Mouse (Mus musculus): ENCODE data around the gene Acox2.
A peak's percentile ranks its signal among the peaks of the same experiment; 100 is the strongest.

Gene Acox2

GRCm38 (mm10) chr14:8214299-8215207 lies 44.6 kb downstream of the Acox2 start:
- DNase-seq (ENCODE audit: low read depth, low spot score), result peak; percentile 10

DNA sequence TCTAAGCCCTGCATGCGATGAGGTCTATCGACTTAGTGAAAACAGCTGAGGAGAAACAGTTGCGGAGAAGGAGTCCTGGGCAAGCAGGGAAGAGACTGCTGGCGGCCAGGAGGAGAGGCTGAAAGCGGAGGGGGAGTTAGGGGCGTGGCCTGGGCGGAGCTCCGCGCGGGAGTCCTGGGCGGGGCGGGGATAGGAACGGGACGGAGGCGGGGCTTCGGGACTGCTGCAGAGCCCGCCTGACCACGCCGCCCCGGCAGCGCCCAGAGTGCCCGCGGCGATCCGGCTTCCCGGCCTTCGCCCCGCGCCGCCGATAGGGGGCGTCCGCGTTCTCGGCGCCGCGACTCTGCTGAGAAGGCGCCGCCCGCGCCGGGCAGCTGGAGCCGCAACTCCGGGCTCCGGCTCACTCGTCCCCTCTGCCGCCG lies 45.3 kb downstream of the Acox2 start, which contains the start of gene Kctd6:
Kctd6 (plus strand) TSS at position 338 of the 422 bp plus-strand sequence.
- peak; percentile 86 for DNase-seq (ENCODE audit: low read depth, low spot score)

- no peak for DNase-seq (ENCODE audit: low read depth, low spot score)
These were observed 46.2 kb downstream of the Acox2 start for GRCm38 (mm10) chr14:8212996-8213395.

DNA sequence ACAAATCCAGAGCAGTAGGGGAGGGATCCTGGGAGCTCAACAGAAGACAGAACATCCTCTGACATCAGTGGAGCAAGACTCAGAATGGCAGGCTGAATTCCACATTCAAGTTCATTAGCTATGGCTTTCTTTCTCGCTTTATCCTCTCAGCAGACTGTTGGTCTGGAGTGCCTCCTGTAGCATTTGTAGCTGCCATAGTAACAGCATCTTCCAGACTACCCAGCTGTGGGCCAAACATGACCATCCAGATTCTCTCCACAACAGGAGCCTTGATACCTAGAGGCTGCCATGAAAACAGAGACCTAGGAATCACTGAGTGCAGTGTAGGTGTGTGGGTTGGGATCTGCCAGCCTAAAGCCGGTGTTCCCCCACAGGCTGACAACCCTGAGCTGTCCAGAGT lies 49.3 kb downstream of the Acox2 start:
- DNase-seq (ENCODE audit: low read depth, low spot score), result no peak

DNA sequence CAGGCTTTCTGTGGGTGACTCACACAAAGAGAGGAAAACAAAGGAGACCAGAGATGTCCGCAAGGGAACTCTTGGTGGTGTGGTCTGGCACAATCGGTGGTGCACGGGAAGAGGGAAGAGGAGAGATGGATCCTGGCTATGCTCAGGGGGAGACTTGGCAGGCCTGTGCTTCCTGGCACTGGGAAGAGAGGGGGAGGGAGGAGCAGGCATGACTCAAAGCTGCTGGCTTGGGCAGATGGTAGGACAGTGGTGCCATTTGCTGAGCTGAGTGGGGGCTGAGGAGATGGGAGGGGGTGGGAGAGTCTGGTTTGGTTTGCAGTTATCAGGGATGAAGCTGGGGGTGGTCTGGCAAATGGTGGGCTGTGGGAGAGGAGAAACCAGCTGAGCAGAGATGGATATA lies 50.3 kb downstream of the Acox2 start:
- DNase-seq (ENCODE audit: low read depth, low spot score), result peak; percentile 17

DNA sequence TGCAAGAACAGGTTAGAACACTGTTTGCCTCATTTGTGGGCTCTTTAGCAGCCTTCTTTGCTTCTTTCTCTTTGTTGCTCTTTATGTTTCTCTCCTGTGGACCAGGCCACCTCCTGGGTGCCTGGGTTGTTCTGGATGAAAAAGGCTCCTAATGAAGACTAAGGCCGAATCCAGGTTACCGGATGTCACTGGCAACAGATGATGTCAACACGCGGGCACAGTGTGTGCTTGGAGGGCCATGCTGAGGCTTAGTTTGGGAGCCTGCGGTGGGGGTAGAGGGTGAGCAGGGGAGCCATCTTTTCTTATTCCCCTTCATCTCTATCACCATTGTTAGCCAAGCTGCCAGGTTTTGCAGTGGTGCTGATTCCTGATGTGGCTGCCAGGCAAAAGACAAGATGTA lies 51.6 kb downstream of the Acox2 start:
- DNase-seq (ENCODE audit: low read depth, low spot score), result no peak

- no peak for DNase-seq (ENCODE audit: low read depth, low spot score)
These were observed 52.0 kb downstream of the Acox2 start for GRCm38 (mm10) chr14:8207105-8207504.

GRCm38 (mm10) chr14:8206179-8206910 lies 52.8 kb downstream of the Acox2 start:
- no peak for DNase-seq (ENCODE audit: low read depth, low spot score)

GRCm38 (mm10) chr14:8201715-8202114 lies 57.4 kb downstream of the Acox2 start:
- no peak for DNase-seq (ENCODE audit: low read depth, low spot score)

DNA sequence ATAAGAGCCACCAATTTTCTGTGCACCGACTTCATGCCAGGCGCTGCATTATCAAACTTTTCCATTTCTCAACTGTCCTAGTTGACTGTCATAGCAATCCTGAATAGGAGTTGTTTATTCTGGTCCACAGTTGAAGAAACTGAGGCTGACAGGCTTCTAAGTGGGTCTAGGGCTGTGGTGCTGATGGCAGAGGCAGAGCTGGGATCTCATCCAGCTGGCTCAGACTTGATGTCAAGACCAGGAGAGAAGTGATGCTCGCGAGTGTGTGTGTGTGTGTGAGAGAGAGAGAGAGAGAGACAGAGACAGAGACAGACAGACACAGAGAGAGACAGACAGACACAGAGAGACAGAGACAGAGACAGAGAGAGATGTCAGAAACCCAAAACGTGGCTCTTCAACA lies 58.4 kb downstream of the Acox2 start:
- DNase-seq (ENCODE audit: low read depth, low spot score), result no peak

- DNase-seq (ENCODE audit: low read depth, low spot score), result no peak
These were observed 66.4 kb downstream of the Acox2 start for GRCm38 (mm10) chr14:8192727-8193126.

DNA sequence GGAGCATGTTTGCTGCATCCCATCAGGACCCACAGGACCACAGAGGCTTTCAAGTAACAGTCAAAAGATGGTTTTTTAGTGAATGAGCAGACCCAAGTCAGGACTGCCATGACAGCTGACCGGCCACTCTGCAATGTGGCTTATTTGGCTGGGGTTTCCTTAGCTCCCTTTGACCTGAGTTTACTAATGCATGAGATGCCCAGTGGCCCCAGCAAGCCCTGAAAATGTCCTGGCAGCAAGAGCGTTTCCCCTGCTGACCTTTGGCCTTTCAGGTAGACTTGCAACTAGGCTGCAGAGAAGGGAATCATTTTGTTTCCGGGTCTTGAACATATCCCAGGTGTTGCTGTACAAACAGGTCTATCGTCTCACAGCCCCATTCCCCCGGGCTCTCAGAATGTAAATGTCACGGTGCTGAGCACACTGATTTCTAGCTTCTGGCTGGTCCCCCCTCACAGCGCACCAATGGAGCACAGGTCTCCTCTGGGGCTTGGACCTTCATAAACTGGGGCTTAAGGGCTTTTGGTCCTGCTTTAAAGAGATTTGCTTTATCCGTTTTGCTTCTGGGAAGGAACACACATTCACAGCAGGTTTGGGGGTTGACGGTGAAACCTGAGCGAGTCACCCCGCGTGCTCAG lies 67.7 kb downstream of the Acox2 start:
- DNase-seq (ENCODE audit: low read depth, low spot score), result no peak

DNA sequence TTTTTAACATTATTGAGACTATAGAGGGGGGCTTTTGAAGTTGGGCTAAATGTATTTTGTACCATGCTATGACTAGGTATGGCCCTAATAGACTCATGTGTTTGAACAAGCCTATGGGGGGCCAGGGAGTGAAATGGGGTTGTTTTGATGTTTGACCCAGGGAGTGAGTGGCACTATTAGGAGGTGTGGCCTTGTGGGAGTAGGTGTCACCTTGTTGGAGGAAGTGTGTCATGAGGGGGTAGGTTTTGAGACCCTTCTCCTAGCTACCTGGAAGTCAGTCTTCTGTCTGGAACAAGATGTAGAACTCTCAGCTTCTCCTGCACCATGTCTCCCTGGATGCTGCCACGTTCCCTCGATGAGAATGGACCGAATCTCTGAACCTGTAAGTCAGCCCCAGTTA lies 68.6 kb downstream of the Acox2 start:
- no peak for DNase-seq (ENCODE audit: low read depth, low spot score)

DNA sequence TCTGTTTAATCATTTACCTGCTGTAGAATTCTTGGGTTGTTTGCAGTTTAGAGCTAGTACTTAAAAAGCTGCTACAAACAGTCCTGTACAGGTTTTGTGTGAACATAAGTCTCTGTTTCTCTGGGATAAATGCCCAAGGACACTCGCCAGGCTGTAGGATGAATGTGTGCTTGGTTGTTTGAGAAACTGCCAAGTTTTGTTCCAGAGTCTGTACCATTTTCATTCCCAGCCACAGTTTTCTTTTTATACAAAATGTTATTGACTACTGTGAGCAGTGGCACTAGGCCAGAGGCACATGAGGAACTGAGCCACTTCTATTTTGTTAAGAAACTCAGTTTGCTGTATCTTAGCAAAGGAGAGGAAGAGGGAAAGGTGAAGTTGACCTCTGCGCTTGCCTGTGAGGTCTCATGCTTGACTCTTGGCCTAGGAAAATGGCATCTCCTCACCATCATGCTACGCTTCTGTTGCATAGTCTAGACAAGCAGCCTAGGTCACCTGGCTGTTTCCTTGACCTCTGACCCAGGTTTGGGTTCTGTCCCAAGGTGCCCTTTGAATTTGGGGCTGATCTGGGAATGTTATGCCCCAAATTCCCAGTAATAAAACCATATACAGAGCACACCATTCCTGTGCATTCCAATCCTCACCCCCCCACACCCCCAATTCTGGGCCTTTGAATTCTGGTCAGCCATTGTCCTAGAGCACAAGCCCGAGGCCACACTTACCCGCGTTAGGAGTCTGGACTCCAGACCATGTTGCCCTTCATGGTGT lies 72.7 kb downstream of the Acox2 start:
- DNase-seq (ENCODE audit: low read depth, low spot score), result no peak

DNA sequence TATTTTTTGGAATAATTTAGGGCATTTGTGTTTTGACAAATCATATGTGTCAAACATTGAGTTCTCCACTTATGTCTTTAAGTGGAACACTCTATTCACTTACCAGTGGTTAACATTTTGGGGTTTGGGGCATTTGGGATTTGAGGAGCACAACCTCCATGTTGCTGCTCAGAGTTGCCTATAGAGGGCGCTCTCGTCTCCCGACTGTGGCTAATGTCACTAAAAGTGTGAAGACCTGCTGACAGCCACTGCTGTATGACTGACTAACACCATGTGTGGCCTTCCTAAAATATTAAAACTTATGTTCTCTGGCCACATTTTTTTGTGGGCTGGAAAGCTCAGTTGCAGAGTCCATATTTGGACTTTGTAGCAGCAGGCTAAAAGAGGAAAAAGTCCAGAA lies 75.8 kb downstream of the Acox2 start:
- DNase-seq (ENCODE audit: low read depth, low spot score), result no peak

- no peak for DNase-seq (ENCODE audit: low read depth, low spot score)
These were observed 78.7 kb downstream of the Acox2 start for GRCm38 (mm10) chr14:8180371-8181035.

DNA sequence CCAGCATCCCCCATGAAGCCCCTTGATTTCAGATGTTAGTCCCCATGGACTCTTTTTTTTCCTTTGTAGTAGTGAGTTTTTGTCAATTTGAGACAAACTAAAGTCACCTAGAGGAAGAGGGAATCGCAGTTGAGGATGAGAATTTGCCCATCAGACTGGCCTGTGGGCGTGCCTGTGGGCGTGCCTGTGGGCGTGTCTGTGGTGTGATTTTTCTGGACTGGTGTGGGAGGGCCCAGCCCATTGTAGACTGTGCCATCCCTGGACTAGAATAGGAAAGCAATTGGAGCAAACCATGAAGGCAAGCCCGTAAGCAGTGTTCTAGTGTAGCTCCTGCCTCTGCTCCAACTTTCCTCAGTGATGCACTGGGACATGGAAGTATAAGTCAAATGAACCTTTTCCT lies 82.9 kb downstream of the Acox2 start:
- peak; percentile 52 for DNase-seq (ENCODE audit: low read depth, low spot score)

Measured in 3T3-L1 (cell line).